Mouse (Mus musculus) MEL (cell line): ENCODE results near the gene Fam217b.

Experiments
- CTCF ChIP-seq, 3 experiments: IDR thresholded peaks in 2 of 3; conservative IDR thresholded peaks in 1 of 3; 2 replicates each; pipeline ENCODE4 v1.5.1; 2011 to 2012; ENCODE audit warnings: low read length in 3 of 3, low read depth in 2 of 3, mild to moderate bottlenecking in 2 of 3, improper control_type of control experiment in 1 of 3, inconsistent platforms in 1 of 3, mixed read lengths in 1 of 3, moderate library complexity in 1 of 3; ENCODE audit not compliant: control insufficient read depth in 1 of 3, insufficient read depth in 1 of 3, poor library complexity in 1 of 3, severe bottlenecking in 1 of 3
- E2F4 ChIP-seq: IDR thresholded peaks from 2 replicates; pipeline ENCODE4 v1.6.1; 2011; ENCODE audit warnings: low read depth, low read length, improper control_type of control experiment, borderline replicate concordance
- GATA1 ChIP-seq: IDR thresholded peaks from 2 replicates; pipeline ENCODE4 v1.6.1; 2011; ENCODE audit warnings: low read depth, low read length, improper control_type of control experiment
- POLR2AphosphoS2 ChIP-seq: IDR thresholded peaks from 2 replicates; pipeline ENCODE4 v1.6.1; 2011; ENCODE audit warnings: low read length, improper control_type of control experiment

DNA sequence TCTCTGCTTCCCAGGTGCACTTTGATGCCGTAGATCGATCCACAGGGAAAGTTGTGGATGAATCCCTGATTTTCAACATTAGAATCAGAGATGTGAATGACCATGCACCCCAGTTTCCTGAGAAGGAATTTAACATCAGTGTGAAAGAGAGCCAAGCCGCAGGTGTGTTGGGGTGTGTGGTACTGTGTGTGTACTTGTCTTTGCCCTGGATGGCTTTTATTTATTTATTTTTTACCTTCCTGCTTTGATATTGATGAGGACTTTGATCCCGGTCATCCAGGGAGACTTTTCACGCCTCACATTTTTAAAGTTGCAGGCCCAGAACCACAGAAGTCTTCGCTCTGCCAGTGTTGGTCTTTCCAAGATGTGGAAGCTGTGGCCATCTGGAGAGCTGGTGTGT is 43.1 kb downstream of the Fam217b start:
- TF ChIP-seq POLR2AphosphoS2 (no peak), CTCF (IDR thresholded peaks at IDR 0.05 in 2 of 3, conservative IDR thresholded peaks at IDR 0.05 in 1 of 3; ENCODE audit: control insufficient read depth in 1 of 3, insufficient read depth in 1 of 3, low read depth in 2 of 3, low read length in 3 of 3, poor library complexity in 1 of 3, severe bottlenecking in 1 of 3) (no peak), E2F4 (no peak), GATA1 (no peak)
